Mouse (Mus musculus) limb, embryonic 14.5 days (tissue): Measurements from ENCODE around the gene Tcf15. TPM values are rescaled to one million over a fixed set of nuclear protein-coding genes. Genes with fewer than 3 reads are reported as not detected.

Experiments
- ATAC-seq: fragments of 200-750 bp; cut with Nextera tagmentation; 2 replicates; pipeline ENCODE4 v1.8.0; 2017; ENCODE audit warnings: low read depth, moderate number of reproducible peaks, moderate TSS enrichment; ENCODE audit not compliant: low FRiP score
- DNase-seq: peaks from one replicate; pipeline ENCODE4 v3.0.0-alpha.2; 2015; ENCODE audit warnings: low spot score
- H3K27ac ChIP-seq: fragments of 300-500 bp; sonication (generic); replicated peaks from 2 replicates; pipeline ENCODE4 v1.5.1; 2014; ENCODE audit warnings: low read depth, mild to moderate bottlenecking, low read length, moderate library complexity, mixed read lengths
- H3K27me3 ChIP-seq: fragments of 300-500 bp; sonication (generic); 2 replicates; pipeline ENCODE4 v1.6.1; 2014; ENCODE audit warnings: low read length, mixed read lengths; ENCODE audit not compliant: control insufficient read depth, insufficient read depth
- H3K36me3 ChIP-seq: fragments of 300-500 bp; sonication (generic); 2 replicates; pipeline ENCODE4 v1.6.1; 2014; ENCODE audit warnings: mild to moderate bottlenecking, low read length, moderate library complexity, mixed read lengths; ENCODE audit not compliant: control insufficient read depth, insufficient read depth
- H3K4me1 ChIP-seq: fragments of 300-500 bp; sonication (generic); 2 replicates; pipeline ENCODE4 v1.6.1; 2014; ENCODE audit warnings: antibody characterized with exemption, low read length, mixed read lengths; ENCODE audit not compliant: control insufficient read depth, insufficient read depth
- H3K4me2 ChIP-seq: fragments of 300-500 bp; sonication (generic); replicated peaks from 2 replicates; pipeline ENCODE4 v1.6.1; 2014; ENCODE audit warnings: low read depth, mild to moderate bottlenecking, low read length, moderate library complexity; ENCODE audit not compliant: severe bottlenecking
- H3K4me3 ChIP-seq: fragments of 300-500 bp; sonication (generic); replicated peaks from 2 replicates; pipeline ENCODE4 v1.5.1; 2014; ENCODE audit warnings: low read length
- H3K9ac ChIP-seq: fragments of 300-500 bp; sonication (generic); 2 replicates; pipeline ENCODE4 v1.6.1; 2014; ENCODE audit warnings: mild to moderate bottlenecking, low read depth, low read length, moderate library complexity; ENCODE audit not compliant: severe bottlenecking
- H3K9me3 ChIP-seq: fragments of 300-500 bp; sonication (generic); 2 replicates; pipeline ENCODE4 v1.6.1; 2016; ENCODE audit warnings: low read length; ENCODE audit not compliant: control insufficient read depth
- POLR2A ChIP-seq: fragments of 200-500 bp; IDR thresholded peaks from 2 replicates; pipeline ENCODE4 v1.8.0; 2012; ENCODE audit warnings: inconsistent platforms, mild to moderate bottlenecking, moderate library complexity, borderline replicate concordance; ENCODE audit not compliant: insufficient read depth, insufficient read length; ENCODE audit errors: extremely low read depth
- WGBS: fragments of 180-500 bp; shearing (Covaris S2); extraction: QIAGEN DNeasy Blood & Tissue Kit; methylation state at CpG from one replicate; pipeline ENCODE4 v1.1.7; 2014; 5-methylcytosine and 5-hydroxymethylcytosine counted together
- polyA plus RNA-seq, 2 experiments: library from polyadenylated mRNA; depleted of rRNA in 1 of 2; stranded (reverse) in 1 of 2; unstranded in 1 of 2; fragments of >200 nt; fragmentation: Nextera tagmentation in 1 of 2; extraction: Ambion mirVana in 1 of 2; gene quantifications; 2 replicates each; pipeline versions ENCODE4 v1.2.1 to v1.2.3; 2012 to 2014

The Tcf15 gene
- polyA plus RNA-seq (2012; rRNA removed) (9.4 and 12.2 TPM in 2 replicates), polyA plus RNA-seq (2014; fragmentation: Nextera tagmentation; extraction: Ambion mirVana) (11.0 and 11.8 TPM in 2 replicates)

GRCm38 (mm10) chr2:152143279-152144157 is at the start of gene Tcf15:
TSS of gene Tcf15 (plus strand) at chr2:152143561.
- no peak within 1 kb of the TSS for H3K27ac ChIP-seq
- DNase-seq (peak; percentile 64), ATAC-seq (peak; percentile 83)
- under 1% methylated on average over 83 of the region's 118 CpGs for WGBS
- H3K4me3 ChIP-seq: peak within 1 kb of the TSS; percentile 51
- peak within 1 kb of the TSS; percentile 93 for H3K4me2 ChIP-seq
- H3K27me3 ChIP-seq: peaks cover 31% of the 10 kb centered on the region
- peak within 1 kb of the TSS; percentile 50 for H3K9ac ChIP-seq
- no peaks in the 10 kb centered on the region for H3K36me3 ChIP-seq
- peaks cover 12% of the 10 kb centered on the region for H3K4me1 ChIP-seq
- H3K9me3 ChIP-seq: no peaks in the 10 kb centered on the region
- TF ChIP-seq POLR2A: no peak

GRCm38 (mm10) chr2:152094856-152095545 is 48.4 kb upstream of the Tcf15 start:
- DNase-seq (no peak), ATAC-seq (no peak)
- no peaks in the 10 kb centered on the region for H3K9me3 ChIP-seq
- H3K27me3 ChIP-seq: peaks cover 61% of the 10 kb centered on the region
- WGBS: 4% methylated on average over 29 of the region's 29 CpGs
- H3K9ac ChIP-seq: no peak overlapping the region
- no peak overlapping the region for H3K27ac ChIP-seq
- peaks cover 5% of the 10 kb centered on the region; the same call in 1 of the 2 replicates for H3K4me1 ChIP-seq
- no peak for TF ChIP-seq POLR2A
- peak overlapping the region; percentile 25 for H3K4me2 ChIP-seq
- H3K4me3 ChIP-seq: peak overlapping the region; percentile 14
- H3K36me3 ChIP-seq: no peaks in the 10 kb centered on the region

- 69% methylated on average over 2 of the region's 2 CpGs for WGBS
- no peaks in the 10 kb centered on the region for H3K36me3 ChIP-seq
- H3K4me1 ChIP-seq: peaks cover 5% of the 10 kb centered on the region; the same call in 1 of the 2 replicates
- no peaks in the 10 kb centered on the region for H3K9me3 ChIP-seq
- H3K4me3 ChIP-seq: no peak overlapping the region
- H3K4me2 ChIP-seq: no peak overlapping the region
- DNase-seq (no peak), ATAC-seq (no peak)
- no peak overlapping the region for H3K9ac ChIP-seq
- H3K27ac ChIP-seq: no peak overlapping the region
- peaks cover 45% of the 10 kb centered on the region for H3K27me3 ChIP-seq
- no peak for TF ChIP-seq POLR2A
Observed at GRCm38 (mm10) chr2:152096922-152097321, 46.4 kb upstream of the Tcf15 start.

GRCm38 (mm10) chr2:152097916-152098315 is 45.4 kb upstream of the Tcf15 start:
- Histone ChIP-seq H3K4me2 (no peak overlapping the region), H3K36me3 (no peaks in the 10 kb centered on the region), H3K27me3 (peaks cover 35% of the 10 kb centered on the region), H3K4me3 (no peak overlapping the region), H3K9ac (no peak overlapping the region), H3K27ac (no peak overlapping the region), H3K9me3 (no peaks in the 10 kb centered on the region), H3K4me1 (peaks cover 5% of the 10 kb centered on the region; the same call in 1 of the 2 replicates)
- no peak for DNase-seq
- 74% methylated on average over 11 of the region's 11 CpGs for WGBS
- TF ChIP-seq POLR2A: no peak
- ATAC-seq: no peak

GRCm38 (mm10) chr2:152099538-152099937 is 43.8 kb upstream of the Tcf15 start:
- 59% methylated on average over 3 of the region's 3 CpGs for WGBS
- DNase-seq (no peak), ATAC-seq (no peak)
- Histone ChIP-seq H3K9ac (no peak overlapping the region), H3K27me3 (peaks cover 20% of the 10 kb centered on the region), H3K9me3 (no peaks in the 10 kb centered on the region), H3K36me3 (no peaks in the 10 kb centered on the region), H3K4me1 (peaks cover 5% of the 10 kb centered on the region; the same call in 1 of the 2 replicates), H3K4me3 (no peak overlapping the region), H3K27ac (no peak overlapping the region), H3K4me2 (no peak overlapping the region)
- no peak for TF ChIP-seq POLR2A
